Mouse (Mus musculus): ENCODE measurements at regions not wholly inside any gene's neighbourhood (a gene's known extent, or its start where the extent isn't known, plus 50 kb on each side); places are given as distances from the start of the nearest gene placed in this dataset.

DNA sequence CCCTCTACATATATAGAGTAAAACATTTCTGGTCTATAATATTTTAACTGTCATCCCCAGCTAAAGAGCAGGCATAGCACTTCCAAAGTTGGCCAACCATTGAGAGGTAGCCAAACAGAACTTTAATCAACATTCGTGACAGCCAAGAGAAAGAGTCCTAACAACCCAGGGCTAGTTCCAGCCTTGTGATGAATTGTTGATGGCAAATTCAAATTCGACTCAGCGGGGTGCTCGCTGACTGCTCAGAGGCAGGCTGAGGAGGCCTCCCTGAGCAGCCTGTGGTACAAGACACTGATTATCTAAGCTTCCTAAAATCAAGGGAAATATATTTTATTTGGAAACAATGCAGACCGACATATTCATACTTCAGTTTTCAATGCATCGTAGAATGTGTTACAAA is 93.8 kb upstream of the Aco1 start:
- no peak for TF ChIP-seq POLR2A (IDR thresholded peaks at IDR 0.05; ENCODE audit: control insufficient read depth, extremely low read depth, insufficient read depth, low read length, poor library complexity)
- TF ChIP-seq CTCF (IDR thresholded peaks at IDR 0.05; ENCODE audit: borderline replicate concordance, control insufficient read depth, extremely low read depth, insufficient read depth, low read length, poor library complexity), result no peak
